Mouse (Mus musculus) intestine, embryonic 16.5 days (tissue): ENCODE measurements around the gene Sfpq. TPM values are rescaled to one million over a fixed set of nuclear protein-coding genes. Genes with fewer than 3 reads are reported as not detected.

Experiments used
- ATAC-seq: fragments of 200-750 bp; cut with Nextera tagmentation; 2 replicates; pipeline ENCODE4 v1.8.0; 2017; ENCODE audit warnings: moderate TSS enrichment, moderate library complexity
- H3K27ac ChIP-seq: fragments of 300-500 bp; sonication (generic); 2 replicates; pipeline ENCODE4 v1.5.1; 2014; ENCODE audit warnings: mild to moderate bottlenecking, low read length
- H3K27me3 ChIP-seq: fragments of 300-500 bp; sonication (generic); replicated peaks from 2 replicates; pipeline ENCODE4 v1.6.1; 2014; ENCODE audit warnings: low read length, control low read depth, mixed read lengths; ENCODE audit not compliant: control insufficient read depth, insufficient read depth
- H3K36me3 ChIP-seq: fragments of 300-500 bp; sonication (generic); 2 replicates; pipeline ENCODE4 v1.6.1; 2014; ENCODE audit warnings: low read length, control low read depth; ENCODE audit not compliant: control insufficient read depth, insufficient read depth
- H3K4me1 ChIP-seq: fragments of 300-500 bp; sonication (generic); 2 replicates; pipeline ENCODE4 v1.6.1; 2014; ENCODE audit warnings: low read length, control low read depth, mixed read lengths; ENCODE audit not compliant: control insufficient read depth, insufficient read depth
- H3K4me2 ChIP-seq: fragments of 300-500 bp; sonication (generic); 2 replicates; pipeline ENCODE4 v1.6.1; 2014; ENCODE audit warnings: low read depth, low read length, control low read depth
- H3K4me3 ChIP-seq: fragments of 300-500 bp; sonication (generic); 2 replicates; pipeline ENCODE4 v1.5.1; 2014; ENCODE audit warnings: mild to moderate bottlenecking, low read length
- H3K9ac ChIP-seq: fragments of 300-500 bp; sonication (generic); 2 replicates; pipeline ENCODE4 v1.6.1; 2014; ENCODE audit warnings: low read depth, low read length
- H3K9me3 ChIP-seq: fragments of 300-500 bp; sonication (generic); 2 replicates; pipeline ENCODE4 v1.6.1; 2016; ENCODE audit warnings: low read length, control low read depth; ENCODE audit not compliant: control insufficient read depth
- WGBS: fragments of 180-500 bp; shearing (Covaris S2); extraction: QIAGEN DNeasy Blood & Tissue Kit; methylation state at CpG from one replicate; pipeline ENCODE4 v1.1.7; 2014; 5-methylcytosine and 5-hydroxymethylcytosine counted together
- polyA plus RNA-seq: library from polyadenylated mRNA; unstranded; fragments of >200 nt; fragmentation: Nextera tagmentation; extraction: Ambion mirVana; gene quantifications from 2 replicates; pipeline ENCODE4 v1.2.1, GENCODE M21; 2015

The Sfpq gene
- polyA plus RNA-seq, 1 experiment from 2014 or later: 39.7 TPM

DNA sequence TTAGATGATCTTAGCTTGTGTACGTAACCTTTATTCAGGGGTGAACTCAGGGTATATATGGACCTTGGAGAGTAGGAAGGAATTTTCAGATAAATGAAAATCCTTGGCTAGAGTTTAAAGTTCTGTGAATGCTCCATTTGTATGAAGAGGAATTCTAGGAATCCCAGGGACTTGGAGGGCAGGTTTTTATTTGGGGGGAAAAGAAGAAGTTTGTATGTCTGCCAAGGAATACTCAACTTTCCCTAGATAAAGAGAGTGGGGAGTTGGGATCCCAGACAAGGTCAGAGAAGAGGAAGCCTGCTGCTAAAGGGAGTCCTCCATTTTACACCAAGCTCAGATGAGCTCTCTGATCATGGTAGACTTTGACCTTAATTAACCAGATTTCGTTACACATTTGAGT is 62.0 kb downstream of the Sfpq start:
- no peak overlapping the region for H3K4me3 ChIP-seq

DNA sequence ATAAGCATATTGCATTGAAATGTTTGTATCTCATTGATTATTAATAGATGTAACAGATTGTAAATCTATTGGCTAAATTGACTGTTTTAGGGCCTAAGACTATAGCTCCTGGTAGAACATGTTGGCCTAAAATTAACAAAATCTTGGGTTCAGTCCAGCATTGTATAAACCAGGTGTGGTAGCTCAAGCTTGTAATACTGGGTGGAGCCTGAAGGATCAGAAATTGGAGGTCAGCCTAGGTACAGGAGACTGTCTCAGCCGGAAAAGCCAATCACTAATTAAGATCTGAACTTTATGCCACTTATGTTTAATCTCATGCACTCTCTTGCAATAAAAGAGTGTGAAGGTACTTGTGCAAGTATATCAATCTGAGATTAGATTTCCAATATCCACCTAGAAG is 64.6 kb downstream of the Sfpq start:
- Histone ChIP-seq H3K4me2 (no peak overlapping the region), H3K9me3 (no peaks in the 10 kb centered on the region), H3K4me3 (no peak overlapping the region), H3K9ac (no peak overlapping the region), H3K36me3 (no peaks in the 10 kb centered on the region), H3K27me3 (no peaks in the 10 kb centered on the region), H3K4me1 (no peaks in the 10 kb centered on the region), H3K27ac (no peak overlapping the region)
- 75% methylated on average over 1 of the region's 1 CpGs for WGBS
- ATAC-seq: no peak

More for the DNA sequence above, 62.0 kb downstream of the Sfpq start:
- no peak for ATAC-seq
- Histone ChIP-seq H3K36me3 (no peaks in the 10 kb centered on the region), H3K27ac (no peak overlapping the region), H3K4me1 (no peaks in the 10 kb centered on the region), H3K27me3 (no peaks in the 10 kb centered on the region), H3K9ac (no peak overlapping the region), H3K4me2 (no peak overlapping the region), H3K9me3 (no peaks in the 10 kb centered on the region)
- WGBS: 84% methylated on average over 2 of the region's 2 CpGs

Other genes with a start within 250 kb of the Sfpq start
- gene Zmym4, start 53.2 kb upstream of the Sfpq start, polyA plus RNA-seq: 10.1 and 10.7 TPM in 2 replicates
- 9.5 and 10.8 TPM in 2 replicates for gene Zmym1, start 39.8 kb downstream of the Sfpq start, polyA plus RNA-seq
- gene Zmym6, start 56.1 kb downstream of the Sfpq start, polyA plus RNA-seq: 14.7 and 16.4 TPM in 2 replicates
- 27.3 and 28.5 TPM in 2 replicates for gene Tmem35b, start 102.4 kb downstream of the Sfpq start, polyA plus RNA-seq
- gene Dlgap3, start 147.9 kb downstream of the Sfpq start, polyA plus RNA-seq: 0.50 and 0.75 TPM in 2 replicates
- gene Smim12, start 222.5 kb downstream of the Sfpq start, polyA plus RNA-seq: 56.1 and 63.3 TPM in 2 replicates